In genomic region chr6:89556566-89556965, GRCm38 (mm10) we compare ENCODE assay signal across 15 mouse cellular contexts. TPM values are rescaled to one million over a fixed set of nuclear protein-coding genes. Genes with fewer than 3 reads are reported as not detected.
DNase-seq lines count a peak whose midpoint lies in the region; ATAC-seq lines count a peak whose summit lies in the region.
"Had no signal": no experiment of that assay in that cellular context is flagged by ENCODE, and none has a peak within 500 bp of the region (broad histone marks: within the 10 kb centered on the region; RNA-seq: fewer than 3 reads in every experiment).

No protein-coding gene starts in this region.

- H3K36me3 ChIP-seq in hindbrain, embryonic 14.5 days (replicated peaks; ENCODE audit: control insufficient read depth, insufficient read depth) = no peaks in the 10 kb centered on the region
- no peaks in the 10 kb centered on the region for H3K36me3 ChIP-seq in hindbrain, embryonic 12.5 days
- no peaks in the 10 kb centered on the region for H3K36me3 ChIP-seq in heart, embryonic 11.5 days (ENCODE audit: control insufficient read depth, insufficient read depth, low read length)
- no peaks in the 10 kb centered on the region for H3K36me3 ChIP-seq in midbrain, embryonic 11.5 days (ENCODE audit: control insufficient read depth, insufficient read depth, low read length)
- H3K36me3 ChIP-seq: embryonic facial prominence, embryonic 12.5 days; lung, embryonic 15.5 days had no signal

- 0 out of 2 replicates have a peak, but pooled peaks have one; percentile 32 for ATAC-seq in hindbrain, embryonic 14.5 days (ENCODE audit: low FRiP score)
- no peak for ATAC-seq in hindbrain, embryonic 12.5 days (ENCODE audit: low FRiP score)
- ATAC-seq in heart, embryonic 11.5 days (replicated peaks; ENCODE audit: insufficient number of reproducible peaks, low FRiP score, low TSS enrichment) = peak; percentile 72
- peak; percentile 60 for ATAC-seq in midbrain, embryonic 11.5 days (ENCODE audit: low FRiP score)
- ATAC-seq: forebrain, embryonic 13.5 days had no signal

- H3K27ac ChIP-seq in hindbrain, embryonic 14.5 days = no peak overlapping the region
- no peak overlapping the region for H3K27ac ChIP-seq in hindbrain, embryonic 12.5 days
- H3K27ac ChIP-seq in heart, embryonic 11.5 days (ENCODE audit: low read depth, low read length) = peak overlapping the region; percentile 79
- no peak overlapping the region for H3K27ac ChIP-seq in midbrain, embryonic 11.5 days (ENCODE audit: low read depth, low read length)
- H3K27ac ChIP-seq: embryonic facial prominence, embryonic 12.5 days; forebrain, embryonic 13.5 days; lung, embryonic 15.5 days had no signal

- 0 out of 2 replicates have a peak, but pooled peaks cover 5% of the 10 kb centered on the region for H3K4me1 ChIP-seq in hindbrain, embryonic 14.5 days (replicated peaks; ENCODE audit: control insufficient read depth, insufficient read depth, low read length)
- peaks cover 5% of the 10 kb centered on the region for H3K4me1 ChIP-seq in hindbrain, embryonic 12.5 days
- peaks cover 9% of the 10 kb centered on the region for H3K4me1 ChIP-seq in heart, embryonic 11.5 days (ENCODE audit: control insufficient read depth, insufficient read depth, low read length)
- peaks cover 3% of the 10 kb centered on the region; the same call in 1 of the 2 replicates for H3K4me1 ChIP-seq in midbrain, embryonic 11.5 days (ENCODE audit: control insufficient read depth, insufficient read depth, low read length)
- H3K4me1 ChIP-seq: embryonic facial prominence, embryonic 12.5 days had no signal

- WGBS in hindbrain, embryonic 14.5 days = 61% methylated on average over 7 of the region's 7 CpGs
- WGBS in hindbrain, embryonic 12.5 days = 65% methylated on average over 7 of the region's 7 CpGs
- WGBS in heart, embryonic 11.5 days (ENCODE audit: insufficient replicate concordance) = 28% methylated on average over 7 of the region's 7 CpGs
- 54% methylated on average over 7 of the region's 7 CpGs for WGBS in midbrain, embryonic 11.5 days

- H3K9ac ChIP-seq in hindbrain, embryonic 14.5 days = no peak overlapping the region
- no peak overlapping the region for H3K9ac ChIP-seq in hindbrain, embryonic 12.5 days
- no peak overlapping the region for H3K9ac ChIP-seq in heart, embryonic 11.5 days (ENCODE audit: low read depth, low read length)
- H3K9ac ChIP-seq in midbrain, embryonic 11.5 days (ENCODE audit: low read length) = no peak overlapping the region
- H3K9ac ChIP-seq: embryonic facial prominence, embryonic 12.5 days; forebrain, embryonic 13.5 days; lung, embryonic 15.5 days had no signal

- no peak overlapping the region for H3K4me3 ChIP-seq in hindbrain, embryonic 14.5 days (replicated peaks; ENCODE audit: low read length)
- H3K4me3 ChIP-seq in hindbrain, embryonic 12.5 days = no peak overlapping the region
- H3K4me3 ChIP-seq in heart, embryonic 11.5 days (ENCODE audit: low read depth, low read length) = no peak overlapping the region
- no peak overlapping the region for H3K4me3 ChIP-seq in midbrain, embryonic 11.5 days (ENCODE audit: low read depth, low read length)
- H3K4me3 ChIP-seq: embryonic facial prominence, embryonic 12.5 days; forebrain, embryonic 13.5 days; lung, embryonic 15.5 days had no signal

- no peak overlapping the region for H3K4me2 ChIP-seq in hindbrain, embryonic 14.5 days (replicated peaks)
- H3K4me2 ChIP-seq in hindbrain, embryonic 12.5 days (replicated peaks) = no peak overlapping the region
- H3K4me2 ChIP-seq in heart, embryonic 11.5 days = no peak overlapping the region
- H3K4me2 ChIP-seq in midbrain, embryonic 11.5 days = no peak overlapping the region
- H3K4me2 ChIP-seq: embryonic facial prominence, embryonic 12.5 days; forebrain, embryonic 13.5 days; lung, embryonic 15.5 days had no signal

- H3K9me3 ChIP-seq in hindbrain, embryonic 14.5 days (ENCODE audit: control insufficient read depth, low read length) = no peaks in the 10 kb centered on the region
- H3K9me3 ChIP-seq in hindbrain, embryonic 12.5 days (replicated peaks) = no peaks in the 10 kb centered on the region
- H3K9me3 ChIP-seq in heart, embryonic 11.5 days (replicated peaks; ENCODE audit: control insufficient read depth, low read length) = no peaks in the 10 kb centered on the region
- no peaks in the 10 kb centered on the region for H3K9me3 ChIP-seq in midbrain, embryonic 11.5 days (ENCODE audit: control insufficient read depth, low read length)
- H3K9me3 ChIP-seq: embryonic facial prominence, embryonic 12.5 days; forebrain, embryonic 13.5 days; lung, embryonic 15.5 days had no signal

- no peaks in the 10 kb centered on the region for H3K27me3 ChIP-seq in hindbrain, embryonic 14.5 days (ENCODE audit: control insufficient read depth, insufficient read depth, low read length)
- H3K27me3 ChIP-seq in hindbrain, embryonic 12.5 days = no peaks in the 10 kb centered on the region
- no peaks in the 10 kb centered on the region for H3K27me3 ChIP-seq in heart, embryonic 11.5 days (ENCODE audit: control insufficient read depth, insufficient read depth, low read length)
- no peaks in the 10 kb centered on the region for H3K27me3 ChIP-seq in midbrain, embryonic 11.5 days (ENCODE audit: control insufficient read depth, insufficient read depth, low read length)
- H3K27me3 ChIP-seq: embryonic facial prominence, embryonic 12.5 days; forebrain, embryonic 13.5 days; lung, embryonic 15.5 days had no signal

- DNase-seq in hindbrain, embryonic 14.5 days (ENCODE audit: low spot score) = no peak
- peak; percentile 8 for DNase-seq in adipocyte (ENCODE audit: low spot score)
- no peak for DNase-seq in midbrain, embryonic 11.5 days (ENCODE audit: low spot score, missing footprints)
- no peak for DNase-seq in frontal cortex, adult 2 months (ENCODE audit: extremely low spot score in 1 of 2, low spot score in 1 of 2)
- no peak for DNase-seq in ovary, adult 18-20 months (ENCODE audit: low spot score)
- no peak for DNase-seq in adrenal gland, adult 8-10 months
- DNase-seq: cerebellum, adult 9-11 months; gastrocnemius, postnatal 10 days; right cerebral cortex, postnatal 25 days; thymus, postnatal 25 days had no signal

RNA-seq across cellular contexts. Expression of gene Chchd6, which starts 38.9 kb away (rescaled TPM):
- polyA plus RNA-seq in hindbrain, embryonic 14.5 days (2014; fragmentation: Nextera tagmentation; extraction: Ambion mirVana) = 175 and 176 TPM in 2 replicates
- 73.1 and 82.4 TPM in 2 replicates for polyA plus RNA-seq in hindbrain, embryonic 12.5 days (2016; fragmentation: Nextera tagmentation; extraction: Ambion mirVana)
- 45.5 and 45.9 TPM in 2 replicates for polyA plus RNA-seq in heart, embryonic 11.5 days (2014; fragmentation: Nextera tagmentation; extraction: Ambion mirVana)
- 97.4 and 103 TPM in 2 replicates for polyA plus RNA-seq in midbrain, embryonic 11.5 days (2014; fragmentation: Nextera tagmentation; extraction: Ambion mirVana)
- 154 and 189 TPM in 2 replicates for polyA plus RNA-seq in frontal cortex, adult 2 months (2012; rRNA removed)
- total RNA-seq in adrenal gland, adult 8-10 months (2022) = 10 to 100 TPM; 30.0 to 51.0 (median 39.4) TPM
